Mouse (Mus musculus): ENCODE results near the gene Pde4d. TPM values are rescaled to one million over a fixed set of nuclear protein-coding genes. Genes with fewer than 3 reads are reported as not detected.

The Pde4d gene
- polyA plus RNA-seq, 1 experiment from 2014 or later = 14.9 TPM

DNA sequence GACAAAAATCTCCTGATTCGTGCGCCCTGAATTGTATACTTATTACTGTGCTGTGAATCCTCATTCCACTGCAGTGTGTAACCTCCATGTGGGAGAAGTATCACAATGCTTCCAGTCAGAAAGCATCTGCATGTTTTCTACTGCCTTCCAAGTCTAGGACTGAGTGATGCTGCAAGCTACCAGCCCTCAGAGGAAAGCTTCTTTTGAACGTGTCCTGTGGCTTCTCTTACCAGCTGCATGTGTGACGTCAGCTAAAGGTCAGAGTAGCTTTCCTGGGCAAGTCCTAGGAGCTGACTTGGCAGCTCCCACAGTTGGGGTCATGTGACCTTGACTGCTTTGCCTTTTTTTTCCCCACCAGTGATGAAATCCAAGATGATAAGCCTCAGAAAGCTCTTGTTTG, 1086.9 kb downstream of the Pde4d start:
- H3K4me3 ChIP-seq (ENCODE audit: low read length) = no peak overlapping the region
- H3K27ac ChIP-seq (ENCODE audit: low read length) = no peak overlapping the region
- H3K36me3 ChIP-seq (ENCODE audit: control insufficient read depth, insufficient read depth, low read length) = no peaks in the 10 kb centered on the region
- 43% methylated on average over 4 of the region's 4 CpGs for WGBS
- no peak overlapping the region for H3K4me2 ChIP-seq (ENCODE audit: low read depth, low read length)
- H3K27me3 ChIP-seq (ENCODE audit: control insufficient read depth, insufficient read depth, low read depth, low read length) = no peaks in the 10 kb centered on the region
- H3K9me3 ChIP-seq (ENCODE audit: control insufficient read depth, low read length) = no peaks in the 10 kb centered on the region
- H3K9ac ChIP-seq (ENCODE audit: low read length) = no peak overlapping the region
- no peak for ATAC-seq (ENCODE audit: low read depth)
- H3K4me1 ChIP-seq (replicated peaks; ENCODE audit: control insufficient read depth, insufficient read depth, low read length) = no peaks in the 10 kb centered on the region

- Histone ChIP-seq H3K27me3 (ENCODE audit: control insufficient read depth, insufficient read depth, low read depth, low read length) (no peaks in the 10 kb centered on the region), H3K4me3 (ENCODE audit: low read length) (no peak overlapping the region), H3K4me2 (ENCODE audit: low read depth, low read length) (no peak overlapping the region), H3K27ac (ENCODE audit: low read length) (no peak overlapping the region), H3K4me1 (replicated peaks; ENCODE audit: control insufficient read depth, insufficient read depth, low read length) (no peaks in the 10 kb centered on the region), H3K36me3 (ENCODE audit: control insufficient read depth, insufficient read depth, low read length) (no peaks in the 10 kb centered on the region), H3K9ac (ENCODE audit: low read length) (no peak overlapping the region), H3K9me3 (ENCODE audit: control insufficient read depth, low read length) (no peaks in the 10 kb centered on the region)
- 37% methylated on average over 3 of the region's 3 CpGs for WGBS
- no peak for ATAC-seq (ENCODE audit: low read depth)
These were observed 1089.6 kb downstream of the Pde4d start for GRCm38 (mm10) chr13:109539371-109539770.

GRCm38 (mm10) chr13:109544646-109545045, 1094.9 kb downstream of the Pde4d start:
- no peak for ATAC-seq (ENCODE audit: low read depth)
- Histone ChIP-seq H3K4me3 (ENCODE audit: low read length) (no peak overlapping the region), H3K9me3 (ENCODE audit: control insufficient read depth, low read length) (no peaks in the 10 kb centered on the region), H3K4me2 (ENCODE audit: low read depth, low read length) (no peak overlapping the region), H3K27ac (ENCODE audit: low read length) (no peak overlapping the region), H3K27me3 (ENCODE audit: control insufficient read depth, insufficient read depth, low read depth, low read length) (no peaks in the 10 kb centered on the region), H3K36me3 (ENCODE audit: control insufficient read depth, insufficient read depth, low read length) (no peaks in the 10 kb centered on the region), H3K4me1 (replicated peaks; ENCODE audit: control insufficient read depth, insufficient read depth, low read length) (no peaks in the 10 kb centered on the region), H3K9ac (ENCODE audit: low read length) (no peak overlapping the region)
- WGBS = 65% methylated on average over 4 of the region's 4 CpGs

DNA sequence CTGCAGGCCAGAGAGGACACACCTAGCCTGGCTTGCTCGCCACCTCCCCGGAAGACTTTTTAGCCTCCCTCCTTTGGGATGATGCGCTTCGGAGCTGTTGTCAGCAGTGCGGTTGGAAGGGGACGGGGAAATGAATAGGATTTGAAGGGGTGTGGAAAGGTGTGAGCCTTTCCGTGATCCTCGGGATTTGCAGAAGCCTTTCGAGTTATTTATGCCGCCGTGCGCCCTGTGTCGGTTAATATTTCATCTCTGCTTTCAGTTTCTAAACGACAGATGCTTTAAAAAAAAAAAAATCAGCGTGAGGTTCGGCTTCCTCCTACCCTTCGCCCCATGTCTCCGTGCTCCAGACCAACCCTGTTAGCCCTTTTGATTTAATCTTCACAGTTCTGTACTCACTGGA, 1096.6 kb downstream of the Pde4d start:
- 64% methylated on average over 18 of the region's 18 CpGs for WGBS
- H3K4me2 ChIP-seq (ENCODE audit: low read depth, low read length) = no peak overlapping the region
- H3K4me3 ChIP-seq (ENCODE audit: low read length) = no peak overlapping the region
- no peak for ATAC-seq (ENCODE audit: low read depth)
- no peak overlapping the region for H3K27ac ChIP-seq (ENCODE audit: low read length)
- H3K9me3 ChIP-seq (ENCODE audit: control insufficient read depth, low read length) = no peaks in the 10 kb centered on the region
- H3K27me3 ChIP-seq (ENCODE audit: control insufficient read depth, insufficient read depth, low read depth, low read length) = no peaks in the 10 kb centered on the region
- H3K9ac ChIP-seq (ENCODE audit: low read length) = no peak overlapping the region
- no peaks in the 10 kb centered on the region for H3K4me1 ChIP-seq (replicated peaks; ENCODE audit: control insufficient read depth, insufficient read depth, low read length)
- no peaks in the 10 kb centered on the region for H3K36me3 ChIP-seq (ENCODE audit: control insufficient read depth, insufficient read depth, low read length)

DNA sequence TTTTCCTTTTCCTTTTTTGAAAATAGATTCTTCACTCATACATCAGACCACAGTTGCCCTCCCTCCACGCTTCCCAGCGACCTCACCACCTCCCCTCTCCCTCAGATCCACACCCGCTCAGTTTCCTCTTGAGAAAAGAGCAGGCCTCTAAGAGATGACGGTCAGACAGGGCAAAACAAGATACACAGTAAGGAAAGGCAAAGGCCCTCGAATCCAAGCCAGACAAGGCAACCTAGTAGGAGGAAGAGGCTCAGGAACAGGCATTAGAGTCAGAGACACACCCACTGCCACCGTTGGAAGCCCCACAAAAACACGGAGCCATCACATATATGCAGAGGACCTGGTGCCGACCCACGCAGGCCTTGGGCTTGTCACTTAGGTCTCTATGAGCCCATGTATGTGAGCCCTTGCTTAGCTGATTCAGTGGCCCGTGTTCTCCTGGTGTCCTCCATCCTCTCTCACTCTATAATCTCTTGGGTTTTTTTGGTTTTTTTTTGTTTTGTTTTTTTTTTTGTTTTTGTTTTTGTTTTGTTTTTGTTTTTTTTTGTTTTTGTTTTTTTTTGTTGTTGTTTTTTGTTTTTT, 1097.3 kb downstream of the Pde4d start:
- WGBS = 72% methylated on average over 10 of the region's 10 CpGs
- Histone ChIP-seq H3K9ac (ENCODE audit: low read length) (no peak overlapping the region), H3K4me3 (ENCODE audit: low read length) (no peak overlapping the region), H3K4me1 (replicated peaks; ENCODE audit: control insufficient read depth, insufficient read depth, low read length) (no peaks in the 10 kb centered on the region), H3K9me3 (ENCODE audit: control insufficient read depth, low read length) (no peaks in the 10 kb centered on the region), H3K36me3 (ENCODE audit: control insufficient read depth, insufficient read depth, low read length) (no peaks in the 10 kb centered on the region), H3K4me2 (ENCODE audit: low read depth, low read length) (no peak overlapping the region), H3K27me3 (ENCODE audit: control insufficient read depth, insufficient read depth, low read depth, low read length) (no peaks in the 10 kb centered on the region), H3K27ac (ENCODE audit: low read length) (no peak overlapping the region)
- ATAC-seq (ENCODE audit: low read depth) = no peak

DNA sequence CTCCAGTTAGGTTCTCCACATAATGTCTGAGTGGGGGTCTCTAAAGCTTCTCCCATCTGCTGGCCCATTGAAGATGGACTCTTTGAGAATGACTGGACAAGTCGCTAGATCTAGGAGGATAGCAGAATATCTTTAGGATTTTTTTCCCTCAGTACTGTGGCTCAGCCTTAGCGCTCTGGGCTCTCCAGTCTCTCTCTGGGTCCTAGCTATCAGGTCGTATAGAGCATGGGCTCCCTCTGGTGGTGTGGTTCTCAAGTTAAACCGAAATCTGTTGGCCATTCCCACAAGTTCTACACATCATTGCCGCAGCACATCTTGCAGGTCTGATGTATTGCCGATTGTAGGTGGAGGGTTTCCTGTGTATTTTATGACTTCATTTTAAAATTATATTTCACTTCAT, 1098.0 kb downstream of the Pde4d start:
- no peaks in the 10 kb centered on the region for H3K9me3 ChIP-seq (ENCODE audit: control insufficient read depth, low read length)
- 22% methylated on average over 6 of the region's 6 CpGs for WGBS
- H3K4me1 ChIP-seq (replicated peaks; ENCODE audit: control insufficient read depth, insufficient read depth, low read length) = no peaks in the 10 kb centered on the region
- no peak overlapping the region for H3K9ac ChIP-seq (ENCODE audit: low read length)
- no peak overlapping the region for H3K4me2 ChIP-seq (ENCODE audit: low read depth, low read length)
- H3K4me3 ChIP-seq (ENCODE audit: low read length) = no peak overlapping the region
- no peaks in the 10 kb centered on the region for H3K36me3 ChIP-seq (ENCODE audit: control insufficient read depth, insufficient read depth, low read length)
- H3K27ac ChIP-seq (ENCODE audit: low read length) = no peak overlapping the region
- H3K27me3 ChIP-seq (ENCODE audit: control insufficient read depth, insufficient read depth, low read depth, low read length) = no peaks in the 10 kb centered on the region
- ATAC-seq (ENCODE audit: low read depth) = peak; percentile 76

GRCm38 (mm10) chr13:109548263-109548662, 1098.5 kb downstream of the Pde4d start:
- Histone ChIP-seq H3K9ac (ENCODE audit: low read length) (no peak overlapping the region), H3K4me2 (ENCODE audit: low read depth, low read length) (no peak overlapping the region), H3K4me1 (replicated peaks; ENCODE audit: control insufficient read depth, insufficient read depth, low read length) (no peaks in the 10 kb centered on the region), H3K27ac (ENCODE audit: low read length) (no peak overlapping the region), H3K9me3 (ENCODE audit: control insufficient read depth, low read length) (no peaks in the 10 kb centered on the region), H3K36me3 (ENCODE audit: control insufficient read depth, insufficient read depth, low read length) (no peaks in the 10 kb centered on the region), H3K4me3 (ENCODE audit: low read length) (no peak overlapping the region), H3K27me3 (ENCODE audit: control insufficient read depth, insufficient read depth, low read depth, low read length) (no peaks in the 10 kb centered on the region)
- no peak for ATAC-seq (ENCODE audit: low read depth)
- 63% methylated on average over 5 of the region's 5 CpGs for WGBS

- 79% methylated on average over 11 of the region's 11 CpGs for WGBS
- no peak overlapping the region for H3K4me3 ChIP-seq (ENCODE audit: low read length)
- no peaks in the 10 kb centered on the region for H3K36me3 ChIP-seq (ENCODE audit: control insufficient read depth, insufficient read depth, low read length)
- no peaks in the 10 kb centered on the region for H3K27me3 ChIP-seq (ENCODE audit: control insufficient read depth, insufficient read depth, low read depth, low read length)
- no peak overlapping the region for H3K9ac ChIP-seq (ENCODE audit: low read length)
- no peaks in the 10 kb centered on the region for H3K4me1 ChIP-seq (replicated peaks; ENCODE audit: control insufficient read depth, insufficient read depth, low read length)
- H3K27ac ChIP-seq (ENCODE audit: low read length) = no peak overlapping the region
- ATAC-seq (ENCODE audit: low read depth) = no peak
- no peak overlapping the region for H3K4me2 ChIP-seq (ENCODE audit: low read depth, low read length)
- no peaks in the 10 kb centered on the region for H3K9me3 ChIP-seq (ENCODE audit: control insufficient read depth, low read length)
These were observed 1099.2 kb downstream of the Pde4d start for GRCm38 (mm10) chr13:109548771-109549555.

DNA sequence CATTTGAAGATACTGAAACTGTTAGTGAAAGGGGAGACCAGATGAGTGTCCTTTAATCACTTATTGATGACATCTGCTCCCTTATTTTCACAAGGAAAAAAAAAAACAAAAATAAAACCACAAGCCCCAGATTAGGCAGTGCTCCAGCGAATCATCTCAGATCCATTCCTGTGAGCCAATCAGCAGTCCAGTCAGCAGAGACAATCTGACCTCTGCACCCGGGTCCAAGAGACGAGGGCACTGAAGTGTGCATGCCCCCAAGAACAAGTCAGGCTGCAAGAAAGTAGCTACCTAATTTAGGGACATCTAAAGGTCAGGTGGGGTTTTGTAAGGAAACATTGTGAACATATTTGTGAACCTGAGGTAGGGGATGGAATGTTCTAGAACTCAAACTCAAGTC, 1102.1 kb downstream of the Pde4d start:
- Histone ChIP-seq H3K9me3 (ENCODE audit: control insufficient read depth, low read length) (no peaks in the 10 kb centered on the region), H3K4me1 (replicated peaks; ENCODE audit: control insufficient read depth, insufficient read depth, low read length) (no peaks in the 10 kb centered on the region), H3K27ac (ENCODE audit: low read length) (no peak overlapping the region), H3K36me3 (ENCODE audit: control insufficient read depth, insufficient read depth, low read length) (no peaks in the 10 kb centered on the region), H3K27me3 (ENCODE audit: control insufficient read depth, insufficient read depth, low read depth, low read length) (no peaks in the 10 kb centered on the region), H3K4me3 (ENCODE audit: low read length) (no peak overlapping the region), H3K9ac (ENCODE audit: low read length) (no peak overlapping the region), H3K4me2 (ENCODE audit: low read depth, low read length) (no peak overlapping the region)
- ATAC-seq (ENCODE audit: low read depth) = no peak
- WGBS = 70% methylated on average over 3 of the region's 3 CpGs
